Mouse (Mus musculus): Measurements from ENCODE around the gene Pip5k1b.

DNA sequence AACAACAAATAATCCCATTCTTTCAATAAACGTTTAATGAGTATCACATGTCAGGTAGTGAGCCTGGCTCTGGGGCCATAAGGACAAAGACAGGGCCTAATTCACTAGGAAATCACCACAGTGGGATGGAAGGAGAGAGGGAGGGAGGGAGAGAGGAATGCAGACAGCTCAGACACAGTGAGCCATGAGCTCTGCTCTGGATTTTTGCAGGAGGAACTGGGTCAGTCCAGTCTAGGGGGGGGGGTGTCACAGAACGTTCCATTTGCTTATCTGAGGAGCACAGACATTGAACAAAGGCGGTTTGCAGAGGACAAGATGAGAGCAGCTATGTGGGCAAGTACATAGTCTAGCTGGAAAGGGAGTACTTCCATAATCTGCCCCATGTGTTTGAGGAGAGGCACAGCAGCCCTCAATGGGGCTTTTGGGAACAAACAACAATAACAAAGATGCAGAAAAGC lies 103.2 kb downstream of the Pip5k1b start:
- TF ChIP-seq CTCF (IDR thresholded peaks at IDR 0.05; ENCODE audit: borderline replicate concordance, insufficient read depth, low read depth, low read length) = no peak
- no peak for TF ChIP-seq POLR2A (IDR thresholded peaks at IDR 0.05; ENCODE audit: borderline replicate concordance, insufficient read depth, low read length)

Data from cerebellum, adult 2 months (tissue).